Mouse (Mus musculus) neural tube, embryonic 14.5 days (tissue): ENCODE results near the gene Sigirr. TPM values are rescaled to one million over a fixed set of nuclear protein-coding genes. Genes with fewer than 3 reads are reported as not detected.

Experiments
- ATAC-seq: fragments of 200-750 bp; cut with Nextera tagmentation; 2 replicates; pipeline ENCODE4 v1.8.0; 2017; ENCODE audit warnings: low read depth, mild to moderate bottlenecking, moderate TSS enrichment, moderate library complexity
- H3K27ac ChIP-seq: fragments of 300-500 bp; sonication (generic); 2 replicates; pipeline ENCODE4 v1.5.1; 2014; ENCODE audit warnings: low read depth, mild to moderate bottlenecking, control low read depth, low read length, moderate library complexity, mixed read lengths
- H3K27me3 ChIP-seq: fragments of 300-500 bp; sonication (generic); 2 replicates; pipeline ENCODE4 v1.6.1; 2014; ENCODE audit warnings: low read length; ENCODE audit not compliant: control insufficient read depth, insufficient read depth
- H3K36me3 ChIP-seq: fragments of 300-500 bp; sonication (generic); 2 replicates; pipeline ENCODE4 v1.6.1; 2014; ENCODE audit warnings: low read length, mixed read lengths; ENCODE audit not compliant: control insufficient read depth, insufficient read depth
- H3K4me1 ChIP-seq: fragments of 300-500 bp; sonication (generic); 2 replicates; pipeline ENCODE4 v1.6.1; 2014; ENCODE audit warnings: low read length; ENCODE audit not compliant: control insufficient read depth, insufficient read depth
- H3K4me2 ChIP-seq: fragments of 300-500 bp; sonication (generic); 2 replicates; pipeline ENCODE4 v1.6.1; 2014; ENCODE audit warnings: mild to moderate bottlenecking, low read depth, low read length, control low read depth
- H3K4me3 ChIP-seq: fragments of 300-500 bp; sonication (generic); 2 replicates; pipeline ENCODE4 v1.5.1; 2014; ENCODE audit warnings: low read depth, low read length, control low read depth, mixed read lengths
- H3K9ac ChIP-seq: fragments of 300-500 bp; sonication (generic); replicated peaks from 2 replicates; pipeline ENCODE4 v1.6.1; 2014; ENCODE audit warnings: low read depth, mild to moderate bottlenecking, control low read depth, low read length, mixed read lengths
- H3K9me3 ChIP-seq: fragments of 300-500 bp; sonication (generic); 2 replicates; pipeline ENCODE4 v1.6.1; 2016; ENCODE audit warnings: low read length; ENCODE audit not compliant: control insufficient read depth
- WGBS: fragments of 180-500 bp; shearing (Covaris S2); extraction: QIAGEN DNeasy Blood & Tissue Kit; methylation state at CpG from one replicate; pipeline ENCODE4 v1.1.7; 2014; 5-methylcytosine and 5-hydroxymethylcytosine counted together
- polyA plus RNA-seq: library from polyadenylated mRNA; unstranded; fragments of >200 nt; fragmentation: Nextera tagmentation; extraction: Ambion mirVana; gene quantifications from 2 replicates; pipeline ENCODE4 v1.2.1, GENCODE M21; 2014

The Sigirr gene
- polyA plus RNA-seq, 1 experiment from 2014 or later, result 1.2 TPM

DNA sequence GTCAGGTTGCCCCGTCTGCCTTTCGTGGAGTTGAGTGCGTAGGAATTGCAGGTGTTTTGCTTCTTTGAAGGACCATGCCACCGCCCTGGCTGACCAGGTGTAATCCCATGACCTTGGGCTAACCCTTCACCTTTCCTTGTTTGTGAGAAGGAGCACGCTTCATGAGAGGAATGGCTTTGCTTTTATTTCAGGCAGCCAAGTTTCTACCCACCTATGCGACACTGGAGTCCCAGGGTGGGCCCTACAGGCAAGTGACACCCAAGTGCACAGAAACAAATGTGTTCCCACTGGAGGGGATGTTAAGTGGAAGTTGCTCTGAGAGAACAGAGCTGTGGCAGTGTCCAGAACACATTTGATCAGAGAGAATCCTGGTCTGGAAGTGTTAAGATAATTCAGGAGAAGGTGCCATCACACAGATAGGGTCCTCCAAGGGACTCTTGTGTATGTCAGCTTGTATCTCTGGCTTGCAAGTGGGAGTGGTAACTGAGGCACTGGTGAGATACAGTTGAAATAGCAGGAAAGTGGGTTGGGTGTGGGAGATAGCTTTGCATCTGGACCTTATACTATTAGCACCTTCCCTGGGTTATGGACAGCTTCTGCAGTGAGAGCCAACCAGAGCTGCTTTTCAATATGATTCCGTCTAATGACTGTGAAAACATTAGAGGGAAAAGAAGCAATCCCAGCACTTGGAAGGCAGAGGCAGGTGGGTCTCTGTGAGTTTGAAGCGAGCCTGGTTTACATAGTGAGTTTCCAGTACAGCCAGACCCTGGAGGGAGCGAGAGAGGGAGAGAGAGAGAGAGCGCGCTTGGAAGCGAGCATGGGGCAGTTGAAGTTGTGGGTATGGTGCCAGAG, 31.8 kb upstream of the Sigirr start:
- Histone ChIP-seq H3K27me3 (no peaks in the 10 kb centered on the region), H3K9me3 (no peaks in the 10 kb centered on the region), H3K36me3 (peaks cover 20% of the 10 kb centered on the region; the same call in 1 of the 2 replicates), H3K27ac (no peak overlapping the region), H3K4me2 (peak overlapping the region; percentile 77), H3K4me1 (peaks cover 11% of the 10 kb centered on the region; the same call in 1 of the 2 replicates), H3K4me3 (peak overlapping the region; percentile 90), H3K9ac (peak overlapping the region; percentile 89)
- ATAC-seq, result no peak
- WGBS, result 60% methylated on average over 12 of the region's 12 CpGs

DNA sequence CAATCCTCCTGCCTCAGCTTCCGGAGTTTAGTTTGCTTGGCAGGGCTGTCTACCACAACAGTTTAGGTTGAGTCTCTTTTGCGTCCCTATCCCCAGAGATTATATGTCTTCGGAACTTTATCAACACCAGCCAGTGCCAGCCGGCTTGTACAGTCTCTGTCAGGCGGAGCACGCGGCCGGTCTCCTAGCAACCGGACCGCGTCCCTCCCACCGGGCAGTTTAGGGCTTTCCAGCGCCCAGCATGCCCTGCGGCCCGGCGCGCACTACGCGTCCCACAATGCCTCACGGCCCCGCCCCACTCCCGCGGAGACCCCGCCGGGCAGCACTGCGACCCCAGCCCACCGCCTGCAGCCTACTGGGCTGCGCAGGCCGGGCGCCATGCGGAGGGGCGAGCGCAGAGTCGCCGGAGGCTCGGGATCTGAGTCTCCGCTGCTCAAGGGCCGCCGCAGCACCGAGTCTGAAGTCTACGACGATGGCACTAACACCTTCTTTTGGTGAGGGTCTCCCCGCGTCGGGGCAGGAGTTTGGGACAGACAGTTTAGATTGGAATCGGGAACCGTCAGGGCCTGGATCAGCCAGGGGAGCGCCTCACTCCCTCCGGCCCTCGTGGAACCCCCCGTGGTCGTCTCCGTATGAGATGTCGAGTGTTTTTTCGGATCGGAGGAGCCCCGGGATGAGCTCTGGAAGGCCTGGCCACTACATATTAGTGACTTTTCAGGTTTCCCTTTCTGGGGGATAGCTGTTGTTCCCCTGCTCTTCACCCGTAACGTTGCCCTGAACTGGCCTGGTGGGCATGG, 30.9 kb upstream of the Sigirr start:
- H3K9ac ChIP-seq, result peak overlapping the region; percentile 89
- H3K27ac ChIP-seq, result peak overlapping the region; percentile 52; the same call in 1 of the 2 replicates
- WGBS, result under 1% methylated on average over 58 of the region's 59 CpGs
- peak overlapping the region; percentile 77 for H3K4me2 ChIP-seq
- no peaks in the 10 kb centered on the region for H3K9me3 ChIP-seq
- no peaks in the 10 kb centered on the region for H3K27me3 ChIP-seq
- peak; percentile 99 for ATAC-seq
- peak overlapping the region; percentile 90 for H3K4me3 ChIP-seq
- peaks cover 11% of the 10 kb centered on the region; the same call in 1 of the 2 replicates for H3K4me1 ChIP-seq
- H3K36me3 ChIP-seq, result peaks cover 11% of the 10 kb centered on the region; the same call in 1 of the 2 replicates

DNA sequence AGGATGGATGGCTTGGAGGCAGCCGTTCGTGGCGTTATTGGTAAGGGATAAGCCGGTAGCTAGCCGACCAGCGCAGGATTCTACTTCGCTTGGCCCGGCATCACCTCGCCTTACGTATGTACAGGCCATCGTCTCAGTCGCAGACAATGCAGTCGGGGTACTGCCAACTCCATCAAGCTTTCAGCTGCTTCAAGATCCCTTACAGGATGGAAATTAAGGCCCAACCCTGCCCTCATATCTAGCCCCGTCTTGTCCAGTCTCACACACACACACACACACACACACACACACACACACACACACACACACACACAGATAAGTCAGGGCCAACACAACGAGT, 23.1 kb upstream of the Sigirr start:
- WGBS, result 1% methylated on average over 15 of the region's 15 CpGs
- peak; percentile 4; the same call in 1 of the 2 replicates for ATAC-seq
- peak overlapping the region; percentile 51 for H3K4me2 ChIP-seq
- peak overlapping the region; percentile 84 for H3K27ac ChIP-seq
- H3K9me3 ChIP-seq, result no peaks in the 10 kb centered on the region
- H3K27me3 ChIP-seq, result no peaks in the 10 kb centered on the region
- peak overlapping the region; percentile 53 for H3K9ac ChIP-seq
- H3K4me3 ChIP-seq, result peak overlapping the region; percentile 39
- H3K4me1 ChIP-seq, result no peaks in the 10 kb centered on the region
- H3K36me3 ChIP-seq, result no peaks in the 10 kb centered on the region

DNA sequence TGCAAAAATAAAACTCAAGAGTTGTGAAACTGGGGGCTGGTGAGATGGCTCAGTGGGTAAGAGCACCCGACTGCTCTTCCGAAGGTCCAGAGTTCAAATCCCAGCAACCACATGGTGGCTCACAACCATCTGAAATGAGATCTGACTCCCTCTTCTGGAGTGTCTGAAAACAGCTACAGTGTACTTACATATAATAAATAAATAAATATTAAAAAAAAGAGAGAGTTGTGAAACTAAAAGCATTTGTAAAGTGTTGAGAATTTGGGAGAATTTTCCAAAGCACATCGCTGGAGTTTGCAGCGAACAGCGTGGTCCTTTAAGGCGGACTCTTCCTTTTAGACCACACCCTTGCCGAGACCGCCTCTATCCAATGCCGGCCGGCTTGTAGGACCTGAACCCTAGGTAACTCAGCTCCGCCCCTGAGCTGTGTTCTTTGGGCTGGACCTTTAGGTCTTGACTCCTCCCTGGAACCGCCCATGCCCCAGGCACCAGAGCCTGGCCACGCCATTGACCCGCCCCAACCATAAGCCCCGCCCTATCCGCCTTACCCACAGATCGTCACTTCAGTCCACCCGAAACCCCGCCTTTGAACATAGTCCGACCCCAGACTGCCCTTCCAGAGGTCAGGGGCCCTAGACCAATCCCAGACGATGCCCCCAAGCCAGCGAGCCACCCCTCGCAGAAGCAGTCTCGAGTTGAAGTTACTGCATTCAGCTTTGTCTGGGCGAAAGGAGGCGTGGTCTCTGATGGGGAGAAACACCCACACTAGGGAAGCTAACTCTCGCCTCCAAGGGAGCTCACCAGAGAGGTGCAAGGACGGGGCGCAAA, 22.5 kb upstream of the Sigirr start:
- ATAC-seq, result peak; percentile 96

DNA sequence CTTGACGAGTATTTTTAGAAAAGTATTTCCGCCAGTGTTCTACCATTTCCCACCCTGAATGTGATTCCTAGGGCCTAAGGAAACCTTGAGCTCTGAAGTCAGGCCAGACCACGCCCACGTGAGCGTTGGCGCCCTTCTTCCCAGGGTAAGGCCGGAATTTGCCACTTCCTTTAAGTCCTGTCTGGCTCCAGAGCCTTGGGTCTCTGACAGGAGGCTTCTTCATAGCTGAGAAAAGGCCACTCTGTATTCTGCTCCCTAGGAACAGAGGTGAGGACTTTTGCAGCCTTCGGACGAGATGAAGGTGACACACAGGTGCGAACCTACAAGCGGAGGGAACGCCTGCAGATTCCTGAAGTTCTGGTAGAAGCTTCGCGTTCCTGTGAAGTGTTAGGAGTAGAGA, 21.9 kb upstream of the Sigirr start, which contains the start of gene Ptdss2:
TSS of gene Ptdss2 (plus strand) at position 138 of the 400 bp plus-strand sequence.
- H3K9me3 ChIP-seq, result no peaks in the 10 kb centered on the region
- no peaks in the 10 kb centered on the region for H3K27me3 ChIP-seq
- H3K4me3 ChIP-seq, result peak within 1 kb of the TSS; percentile 39
- peak within 1 kb of the TSS; percentile 53 for H3K9ac ChIP-seq
- no peak for ATAC-seq
- H3K4me1 ChIP-seq, result no peaks in the 10 kb centered on the region
- H3K4me2 ChIP-seq, result peak within 1 kb of the TSS; percentile 51
- H3K36me3 ChIP-seq, result no peaks in the 10 kb centered on the region
- H3K27ac ChIP-seq, result peak within 1 kb of the TSS; percentile 84
- 55% methylated on average over 14 of the region's 14 CpGs for WGBS

More for the DNA sequence above, 22.5 kb upstream of the Sigirr start:
- peak overlapping the region; percentile 53 for H3K9ac ChIP-seq
- no peaks in the 10 kb centered on the region for H3K36me3 ChIP-seq
- H3K4me2 ChIP-seq, result peak overlapping the region; percentile 51
- peak overlapping the region; percentile 39 for H3K4me3 ChIP-seq
- H3K27ac ChIP-seq, result peak overlapping the region; percentile 84
- no peaks in the 10 kb centered on the region for H3K4me1 ChIP-seq
- 2% methylated on average over 29 of the region's 29 CpGs for WGBS
- no peaks in the 10 kb centered on the region for H3K9me3 ChIP-seq
- H3K27me3 ChIP-seq, result no peaks in the 10 kb centered on the region

DNA sequence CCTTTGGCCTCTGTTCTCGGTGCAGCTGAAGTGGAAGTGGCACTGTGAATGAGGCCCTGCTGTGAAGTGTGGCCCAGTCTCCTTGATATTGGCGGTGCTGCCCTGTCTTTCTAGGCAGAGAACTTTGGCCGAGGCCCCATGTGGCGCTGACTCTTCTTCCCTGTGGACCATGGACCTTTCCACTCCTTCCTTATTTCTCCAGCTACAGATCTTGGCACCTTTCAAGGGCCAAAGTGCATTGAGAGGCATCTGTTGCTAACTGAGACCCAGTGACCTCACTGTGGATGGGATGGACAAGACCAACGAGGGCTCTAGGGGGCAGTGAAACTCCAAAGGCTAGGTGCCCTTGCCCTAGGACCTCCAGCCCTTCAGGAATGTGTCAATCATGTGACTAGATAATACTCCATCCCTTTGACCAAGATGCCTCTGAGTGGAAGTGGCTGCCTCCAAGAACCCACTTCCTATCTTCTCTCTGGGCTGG, 20.7 kb upstream of the Sigirr start:
- Histone ChIP-seq H3K4me2 (no peak overlapping the region), H3K9me3 (no peaks in the 10 kb centered on the region), H3K36me3 (no peaks in the 10 kb centered on the region), H3K4me3 (no peak overlapping the region), H3K4me1 (no peaks in the 10 kb centered on the region), H3K27me3 (no peaks in the 10 kb centered on the region), H3K9ac (no peak overlapping the region), H3K27ac (no peak overlapping the region)
- no peak for ATAC-seq
- WGBS, result 81% methylated on average over 5 of the region's 5 CpGs

DNA sequence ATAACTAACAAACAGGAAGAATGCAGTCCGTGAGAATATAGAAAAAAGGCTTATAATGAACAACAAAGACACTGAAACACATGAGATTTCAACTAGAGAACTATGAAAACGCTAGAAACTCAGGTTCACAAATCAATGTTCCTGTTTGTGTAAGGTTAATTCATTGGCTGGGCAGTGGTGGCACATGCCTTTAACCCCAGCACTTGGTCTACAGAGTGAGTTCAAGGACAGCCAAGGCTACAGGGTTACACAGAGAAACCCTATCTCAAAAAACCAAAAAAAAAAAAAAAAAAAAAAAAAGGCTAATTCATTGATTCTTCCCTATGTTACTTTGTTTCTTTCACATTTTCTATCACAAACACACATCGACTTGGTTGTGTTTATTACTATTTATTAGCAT, 20.2 kb upstream of the Sigirr start:
- H3K4me3 ChIP-seq, result no peak overlapping the region
- no peaks in the 10 kb centered on the region for H3K36me3 ChIP-seq
- no peaks in the 10 kb centered on the region for H3K4me1 ChIP-seq
- H3K27me3 ChIP-seq, result no peaks in the 10 kb centered on the region
- no peak overlapping the region for H3K9ac ChIP-seq
- no peak for ATAC-seq
- no peaks in the 10 kb centered on the region for H3K9me3 ChIP-seq
- 92% methylated on average over 3 of the region's 3 CpGs for WGBS
- no peak overlapping the region for H3K4me2 ChIP-seq
- no peak overlapping the region for H3K27ac ChIP-seq

DNA sequence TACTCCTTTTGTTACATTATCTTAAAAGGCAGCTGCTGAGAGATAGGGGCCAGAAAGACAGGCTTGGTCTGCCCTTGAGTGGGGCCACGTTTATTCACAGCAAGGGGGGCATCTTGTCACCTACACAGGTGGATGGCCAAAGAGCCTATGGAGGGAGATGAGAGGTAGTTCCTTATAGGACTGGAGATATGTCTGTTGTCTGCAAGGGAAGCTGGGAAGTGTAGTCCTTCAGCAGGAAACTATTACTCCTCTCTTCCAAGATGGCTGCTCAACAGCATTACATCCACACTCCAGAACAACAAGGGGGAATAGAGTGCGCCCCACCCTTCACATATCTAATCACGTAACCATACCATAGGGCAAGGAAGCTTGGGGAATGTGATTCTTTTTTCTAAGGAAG, 19.1 kb upstream of the Sigirr start:
- Histone ChIP-seq H3K27ac (no peak overlapping the region), H3K27me3 (no peaks in the 10 kb centered on the region), H3K9me3 (no peaks in the 10 kb centered on the region), H3K9ac (no peak overlapping the region), H3K36me3 (no peaks in the 10 kb centered on the region), H3K4me2 (no peak overlapping the region), H3K4me1 (no peaks in the 10 kb centered on the region), H3K4me3 (no peak overlapping the region)
- 80% methylated on average over 3 of the region's 3 CpGs for WGBS
- no peak for ATAC-seq
